Mouse (Mus musculus): ENCODE data around the gene Lgr4. TPM values are rescaled to one million over a fixed set of nuclear protein-coding genes. Genes with fewer than 3 reads are reported as not detected.
A peak's percentile ranks its signal among the peaks of the same experiment; 100 is the strongest.

The Lgr4 gene
- total RNA-seq, 2 experiments from 2014 or later, result 106 to 208 TPM

DNA sequence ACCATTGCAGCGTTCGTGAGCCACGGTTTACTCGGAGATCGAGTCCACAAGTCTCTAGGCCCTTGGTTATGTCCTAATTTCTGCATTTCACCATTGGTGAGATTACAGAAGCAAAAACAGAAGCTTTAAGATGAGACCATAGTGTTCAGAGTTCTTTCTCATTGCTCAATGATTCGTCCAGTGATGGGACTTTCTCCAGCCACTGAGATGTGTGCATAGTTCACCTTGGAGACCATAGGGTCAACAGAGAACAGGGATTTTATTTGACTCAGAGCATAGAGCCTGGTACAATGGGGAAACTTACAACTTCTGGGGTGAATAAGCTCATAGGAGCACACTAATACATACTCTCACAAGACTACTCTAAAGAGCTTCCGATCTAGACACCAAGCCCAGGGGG, 3.0 kb downstream of the Lgr4 start:
- peak in 1 of 2 experiments; percentile 18 for DNase-seq (ENCODE audit: low spot score in 2 of 2)

DNA sequence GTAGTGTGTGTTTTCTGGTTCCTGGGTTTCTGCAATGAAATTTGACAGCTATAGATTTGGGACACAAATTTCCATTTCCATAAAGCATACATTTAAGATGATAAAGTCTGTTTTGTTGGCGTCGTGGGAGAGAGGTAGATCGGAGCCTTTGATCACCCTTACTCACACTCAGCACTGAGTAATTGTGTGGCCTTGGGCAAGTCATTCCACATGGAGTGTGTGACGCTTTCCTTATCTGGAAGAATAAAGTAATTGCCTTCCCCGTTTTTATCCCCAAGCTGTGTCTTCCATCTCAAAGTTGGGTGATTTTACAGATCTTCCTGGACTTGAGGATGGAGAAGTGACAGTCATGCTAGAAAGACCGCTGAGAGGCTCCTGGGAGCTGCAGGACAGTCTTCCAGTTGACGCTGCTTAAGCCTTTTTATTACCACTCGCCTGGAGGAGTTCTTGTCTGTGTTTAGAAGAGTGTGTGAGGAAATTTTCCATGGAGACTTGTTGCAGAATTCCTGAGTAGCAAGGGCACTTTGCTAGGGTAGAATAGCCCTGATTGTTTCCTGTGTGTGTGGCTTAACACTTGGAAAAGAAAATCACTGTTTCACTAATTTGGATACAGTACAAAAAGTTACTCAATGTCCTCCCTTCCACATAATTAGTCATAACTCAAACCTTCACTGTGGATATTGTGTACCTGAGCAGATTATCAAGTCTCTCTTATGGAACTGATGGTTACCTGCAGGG, 4.0 kb downstream of the Lgr4 start:
- DNase-seq (ENCODE audit: low spot score in 2 of 2), result peak in 1 of 2 experiments; percentile 29

DNA sequence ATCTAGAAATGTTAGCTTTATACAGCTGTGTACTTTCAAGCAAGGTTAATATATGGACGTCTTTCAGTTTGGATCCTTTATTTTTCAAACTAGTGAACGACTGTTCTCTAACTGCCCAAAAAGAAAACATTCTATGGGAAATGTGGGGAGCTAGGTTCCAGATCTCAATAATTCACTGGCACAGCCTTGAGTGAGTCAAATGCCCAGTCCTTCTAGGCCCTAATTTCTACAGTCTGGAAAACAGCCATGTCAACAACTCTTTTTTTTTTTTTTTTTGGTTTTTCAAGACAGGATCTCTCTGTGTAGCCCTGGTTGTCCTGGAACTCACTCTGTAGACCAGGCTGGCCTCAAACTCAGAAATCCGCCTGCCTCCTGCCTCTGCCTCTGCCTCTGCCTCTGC, 4.9 kb downstream of the Lgr4 start:
- no peak for DNase-seq (ENCODE audit: low spot score in 2 of 2)

DNA sequence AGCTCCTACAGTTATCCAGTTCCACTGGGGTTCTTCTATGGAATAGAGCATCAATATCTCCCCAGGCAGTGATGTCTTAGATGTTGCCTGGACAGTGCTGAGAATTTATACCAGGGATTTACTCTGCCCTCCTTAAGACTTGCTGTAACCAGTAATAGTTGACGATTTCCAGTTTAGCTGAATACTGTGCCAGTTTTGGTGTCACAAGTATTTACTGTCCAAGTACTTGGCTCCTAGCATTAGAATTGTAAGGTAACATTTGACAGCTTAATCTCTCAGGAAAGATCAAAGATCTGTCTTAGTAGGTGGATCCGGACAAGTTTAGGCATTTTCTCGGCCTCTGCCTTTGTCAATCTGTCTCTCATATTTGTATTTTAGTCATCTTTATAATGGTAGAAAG, 5.6 kb downstream of the Lgr4 start:
- DNase-seq (ENCODE audit: low spot score in 2 of 2), result no peak

GRCm38 (mm10) chr2:109923945-109924344, 6.5 kb downstream of the Lgr4 start:
- no peak for DNase-seq (ENCODE audit: low spot score in 2 of 2)

DNA sequence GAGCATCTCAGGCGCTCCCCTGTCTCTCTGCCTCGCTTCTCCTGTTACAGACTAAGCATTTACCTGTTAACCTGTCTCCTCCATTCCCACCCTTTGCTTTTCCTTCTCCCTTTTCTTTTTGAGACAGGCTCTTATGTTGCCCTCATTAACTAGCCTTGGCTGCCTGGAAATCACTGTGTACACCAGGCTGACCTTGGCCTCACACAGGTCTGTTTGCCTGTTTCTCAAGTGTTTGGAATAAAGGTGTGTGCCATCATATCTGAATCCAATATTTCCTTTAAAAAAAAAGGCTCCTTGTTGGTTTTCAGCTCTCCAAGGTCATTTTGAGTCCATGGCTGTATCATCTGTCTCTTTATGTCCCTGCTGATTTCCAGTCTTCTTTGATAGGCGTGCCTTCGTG, 9.5 kb downstream of the Lgr4 start:
- DNase-seq (ENCODE audit: low spot score in 2 of 2), result no peak

GRCm38 (mm10) chr2:109927446-109927845, 10.0 kb downstream of the Lgr4 start:
- DNase-seq (ENCODE audit: low spot score in 2 of 2), result no peak

GRCm38 (mm10) chr2:109927876-109928275, 10.4 kb downstream of the Lgr4 start:
- no peak for DNase-seq (ENCODE audit: low spot score in 2 of 2)

GRCm38 (mm10) chr2:109928791-109929190, 11.3 kb downstream of the Lgr4 start:
- DNase-seq (ENCODE audit: low spot score in 2 of 2), result no peak

DNA sequence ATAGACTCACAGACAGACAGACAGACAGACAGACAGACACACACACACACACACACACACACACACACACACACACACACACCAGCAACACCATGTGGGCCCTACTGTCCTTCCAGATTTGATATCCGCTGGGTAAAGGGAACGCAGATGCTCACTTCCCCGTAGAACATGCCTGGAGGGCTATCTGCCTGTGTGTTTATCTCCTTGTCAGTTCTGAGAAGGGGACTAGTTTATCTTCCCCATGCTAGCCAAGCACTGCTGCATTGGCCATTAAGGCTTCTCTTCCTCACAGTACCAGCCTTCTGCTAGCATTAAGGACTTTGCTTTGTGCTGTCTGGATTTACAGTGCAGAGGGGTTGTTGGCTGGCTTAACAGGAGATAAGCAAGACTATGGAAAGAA, 11.8 kb downstream of the Lgr4 start:
- DNase-seq (ENCODE audit: low spot score in 2 of 2), result no peak

DNA sequence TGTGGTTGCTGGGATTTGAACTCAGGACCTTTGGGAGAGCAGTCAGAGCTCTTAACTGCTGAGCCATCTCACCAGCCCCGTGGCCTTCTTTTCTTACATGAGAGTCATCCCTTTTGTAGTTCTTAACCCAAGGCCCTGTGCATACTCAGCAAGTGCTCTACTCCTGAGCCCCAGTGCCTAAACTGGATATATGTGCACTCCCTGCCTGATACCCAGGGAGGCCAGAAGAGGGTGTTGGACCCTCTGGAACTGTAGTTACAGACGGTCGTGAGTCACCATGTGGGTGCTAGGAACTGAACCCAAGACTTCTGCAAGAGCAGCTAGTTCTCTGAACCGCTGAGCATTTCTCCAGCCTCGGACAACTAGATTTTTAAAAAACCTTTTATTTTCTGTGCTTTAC, 12.9 kb downstream of the Lgr4 start:
- no peak for DNase-seq (ENCODE audit: low spot score in 2 of 2)

DNA sequence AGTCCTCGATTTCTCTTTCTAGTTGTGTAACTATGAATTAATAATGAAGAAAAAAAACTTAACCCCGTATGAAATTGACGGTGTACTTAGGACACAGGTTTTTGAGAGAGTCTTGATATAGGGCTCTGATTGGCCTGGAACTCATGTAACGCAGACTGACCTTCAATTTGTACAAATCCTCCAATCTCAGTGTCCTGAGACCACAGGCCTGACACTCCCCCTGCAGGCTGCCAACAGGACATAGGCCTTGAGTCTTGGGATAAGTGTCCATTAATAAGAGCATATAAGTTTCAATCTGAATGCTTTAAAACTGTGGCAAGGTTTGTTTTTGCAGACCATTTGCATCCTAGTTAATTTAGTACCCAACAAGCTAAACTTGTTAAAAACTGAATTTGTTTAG, 13.3 kb downstream of the Lgr4 start:
- no peak for DNase-seq (ENCODE audit: low spot score in 2 of 2)

DNA sequence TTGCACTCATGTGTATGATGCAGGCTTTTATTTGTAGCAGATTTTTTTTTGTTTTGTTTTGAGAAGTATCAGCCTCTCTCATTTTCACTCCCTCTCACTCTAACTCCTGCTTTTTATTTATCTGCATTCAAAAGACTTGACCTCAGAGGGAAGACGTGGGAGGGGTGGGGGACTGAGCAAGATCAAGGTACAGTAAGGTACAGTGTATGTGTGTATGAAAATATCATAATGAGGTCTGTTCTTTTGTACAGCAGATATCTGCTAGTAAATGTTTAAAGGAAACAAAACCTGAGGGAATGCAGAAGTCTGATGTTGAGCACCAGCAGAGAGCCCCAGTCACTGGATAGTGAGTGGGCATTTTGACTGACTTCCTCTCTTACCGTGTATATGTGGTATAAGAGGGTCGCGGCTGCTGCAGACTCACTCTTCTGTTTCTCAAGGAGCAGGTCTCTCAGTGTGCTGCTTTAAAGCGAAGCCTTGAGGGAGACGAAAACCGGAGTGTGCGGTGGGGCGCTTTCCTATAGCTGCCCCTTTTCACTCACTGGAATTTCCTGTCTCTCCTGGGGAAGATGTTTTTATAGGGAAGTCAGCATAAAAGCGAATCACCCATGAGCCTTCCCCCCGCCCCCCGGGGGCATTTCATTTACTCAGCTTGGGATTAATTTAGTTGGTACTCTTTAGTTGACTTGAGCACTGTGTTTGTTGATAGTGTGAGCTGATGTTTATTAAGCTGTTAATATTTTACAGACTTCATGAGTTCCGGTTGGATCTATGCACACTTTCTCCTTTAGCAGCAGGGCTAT, 14.7 kb downstream of the Lgr4 start:
- DNase-seq (ENCODE audit: low spot score in 2 of 2), result no peak

GRCm38 (mm10) chr2:109933151-109933550, 15.7 kb downstream of the Lgr4 start:
- DNase-seq (ENCODE audit: low spot score in 2 of 2), result no peak

DNA sequence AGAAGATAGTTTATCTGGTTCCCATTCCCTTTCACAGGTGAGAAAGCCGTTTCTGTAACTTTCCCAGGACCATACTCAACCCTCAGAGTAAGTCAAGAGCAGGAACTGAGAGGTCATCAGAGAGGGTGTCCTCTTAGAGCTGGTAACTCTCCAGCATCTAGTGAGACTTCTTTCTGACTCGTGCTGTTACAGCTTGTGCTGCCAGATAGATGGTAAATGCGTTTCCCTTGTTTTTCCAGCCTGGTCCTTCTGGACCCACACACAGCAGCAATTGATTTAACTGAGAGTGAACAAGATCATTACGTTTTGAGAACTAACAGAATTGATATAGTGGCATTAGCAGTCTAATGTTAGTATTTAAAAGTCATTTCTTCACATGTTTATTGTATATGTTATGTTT, 16.6 kb downstream of the Lgr4 start:
- no peak for DNase-seq (ENCODE audit: low spot score in 2 of 2)

- DNase-seq (ENCODE audit: low spot score in 2 of 2), result no peak
Measured at GRCm38 (mm10) chr2:109935194-109935593, 17.7 kb downstream of the Lgr4 start.

DNA sequence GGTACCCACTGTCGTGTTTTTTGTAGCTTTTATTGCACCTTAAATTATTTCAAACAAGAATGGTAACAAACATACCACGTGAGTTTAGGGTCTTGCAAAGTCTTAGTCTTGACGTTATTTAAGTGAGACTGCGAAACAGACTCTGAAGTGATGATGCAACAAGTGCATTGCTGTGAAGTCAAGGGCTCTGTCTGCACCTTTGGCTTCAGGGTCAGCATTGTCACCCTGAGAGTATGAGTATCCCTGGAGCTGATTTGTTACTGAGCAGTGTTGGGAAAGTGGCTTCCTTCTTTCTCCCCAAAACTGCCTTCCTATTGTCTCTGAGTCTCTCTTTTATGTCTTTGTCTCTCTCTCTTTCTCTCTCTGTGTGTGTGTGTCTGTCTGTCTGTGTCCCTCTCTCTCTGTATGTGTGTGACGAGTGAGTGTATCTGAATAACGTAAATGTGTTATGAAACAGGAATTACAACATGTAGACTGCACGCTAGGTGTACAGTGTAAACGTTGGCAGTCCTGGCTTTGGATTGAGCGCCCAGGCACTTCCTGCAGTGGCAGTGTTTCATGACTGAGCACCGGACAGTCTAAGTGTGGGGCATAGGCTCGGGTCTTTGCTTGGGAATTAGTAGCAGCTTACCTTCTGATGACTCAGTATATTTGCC, 18.4 kb downstream of the Lgr4 start:
- DNase-seq (ENCODE audit: low spot score in 2 of 2), result no peak

- no peak for DNase-seq (ENCODE audit: low spot score in 2 of 2)
Measured at GRCm38 (mm10) chr2:109936410-109936755, 18.9 kb downstream of the Lgr4 start.

- DNase-seq (ENCODE audit: low spot score in 2 of 2), result no peak
Measured at GRCm38 (mm10) chr2:109941973-109942444, 24.6 kb downstream of the Lgr4 start.

DNA sequence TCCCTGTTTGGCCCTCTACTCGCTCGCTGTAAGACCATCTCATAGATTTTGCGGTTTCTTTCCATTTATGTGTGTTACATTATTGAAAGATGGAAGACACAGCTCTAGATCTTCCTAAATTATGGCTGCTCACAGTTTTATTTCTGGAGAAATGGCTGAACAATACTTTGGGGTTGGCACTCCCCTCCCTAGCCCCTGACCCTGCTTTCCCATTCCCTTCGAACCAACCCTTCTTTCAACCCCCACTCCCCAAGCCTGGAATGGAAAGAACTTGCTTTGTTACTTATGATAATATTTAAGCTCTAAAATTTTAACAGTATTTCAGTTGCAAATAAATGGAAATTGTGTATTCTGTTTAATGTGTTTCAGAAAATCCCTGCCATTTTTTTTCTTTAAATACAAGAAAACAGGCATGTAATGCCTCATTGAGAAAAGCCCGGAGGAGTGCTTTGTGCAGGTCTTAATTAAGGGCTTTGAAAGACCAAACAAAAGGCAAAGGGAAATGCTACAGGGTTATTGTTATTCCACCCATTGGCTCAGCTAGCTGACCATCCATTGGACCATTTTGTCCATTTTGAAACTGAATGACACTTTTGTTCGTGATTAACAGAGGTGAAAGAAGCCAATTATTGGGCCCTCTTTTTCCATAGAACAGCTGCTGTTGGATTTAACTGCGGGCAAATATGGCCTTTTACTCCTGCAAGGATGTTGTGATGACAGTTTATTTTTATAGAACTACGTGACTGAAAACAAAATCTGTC, 25.5 kb downstream of the Lgr4 start:
- no peak for DNase-seq (ENCODE audit: low spot score in 2 of 2)

DNA sequence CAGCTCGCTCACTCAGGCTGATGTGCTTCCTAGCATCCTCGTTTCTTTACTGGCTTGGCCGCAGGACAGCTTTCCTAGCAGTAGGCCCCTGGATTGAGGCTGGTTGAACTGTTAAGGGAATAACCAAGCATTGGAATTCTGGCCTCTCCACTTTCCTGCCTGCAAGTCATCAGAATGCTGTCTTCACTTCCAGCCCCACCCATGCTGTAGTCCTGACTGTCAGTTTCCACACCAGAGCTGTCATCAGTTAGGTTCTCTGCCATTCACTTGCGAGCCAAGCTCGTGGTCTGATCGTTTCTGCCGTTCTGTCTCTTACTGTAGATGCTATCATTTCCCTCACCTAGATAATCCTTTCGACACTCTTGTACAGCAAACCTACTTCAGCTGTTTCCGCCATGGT, 27.5 kb downstream of the Lgr4 start:
- no peak for DNase-seq (ENCODE audit: low spot score in 2 of 2)
